Mouse (Mus musculus) lung, adult 2 months (tissue): ENCODE data around the gene Ptprcap.

Experiments used
- CTCF ChIP-seq: fragments of 200-500 bp; IDR thresholded peaks from 2 replicates; pipeline ENCODE4 v1.5.1; 2011; ENCODE audit warnings: mild to moderate bottlenecking, low read length, control low read depth; ENCODE audit not compliant: insufficient read depth
- POLR2A ChIP-seq: fragments of 200-500 bp; IDR thresholded peaks from 2 replicates; pipeline ENCODE4 v1.6.1; 2011; ENCODE audit warnings: low read depth, mild to moderate bottlenecking, control low read depth, low read length, borderline replicate concordance; ENCODE audit errors: extremely low read depth

- TF ChIP-seq CTCF: no peak
- TF ChIP-seq POLR2A: no peak
These were observed 41.6 kb downstream of the Ptprcap start for GRCm38 (mm10) chr19:4194776-4195650.
